Mouse (Mus musculus) CD4-positive helper T cell, adult 2 months (primary cell): ENCODE data around the gene Eps8.

Experiments used
- DNase-seq: peaks from one replicate; pipeline ENCODE4 v3.0.0-alpha.2; 2012; ENCODE audit warnings: low read depth, missing footprints, low spot score

The Eps8 gene

GRCm38 (mm10) chr6:137654776-137655175, at the start of gene Eps8:
Gene Eps8 (minus strand): TSS chr6:137654876.
- DNase-seq = no peak

GRCm38 (mm10) chr6:137703431-137703830, 48.8 kb upstream of the Eps8 start:
- no peak for DNase-seq

- DNase-seq = no peak
Measured at GRCm38 (mm10) chr6:137702918-137703317, 48.2 kb upstream of the Eps8 start.

GRCm38 (mm10) chr6:137702186-137702585, 47.5 kb upstream of the Eps8 start:
- DNase-seq = no peak

- no peak for DNase-seq
Measured at GRCm38 (mm10) chr6:137699434-137699833, 44.8 kb upstream of the Eps8 start.

- DNase-seq = no peak
Measured at GRCm38 (mm10) chr6:137696445-137697204, 41.9 kb upstream of the Eps8 start.

- DNase-seq = no peak
Measured at GRCm38 (mm10) chr6:137695046-137695445, 40.4 kb upstream of the Eps8 start.

- no peak for DNase-seq
Measured at GRCm38 (mm10) chr6:137694310-137694709, 39.6 kb upstream of the Eps8 start.

- DNase-seq = no peak
Measured at GRCm38 (mm10) chr6:137690550-137691119, 36.0 kb upstream of the Eps8 start.

GRCm38 (mm10) chr6:137688506-137689105, 33.9 kb upstream of the Eps8 start:
- no peak for DNase-seq

GRCm38 (mm10) chr6:137688079-137688478, 33.4 kb upstream of the Eps8 start:
- DNase-seq = no peak

- DNase-seq = no peak
Measured at GRCm38 (mm10) chr6:137687667-137688066, 33.0 kb upstream of the Eps8 start.

GRCm38 (mm10) chr6:137682629-137683028, 28.0 kb upstream of the Eps8 start:
- no peak for DNase-seq

- no peak for DNase-seq
Measured at GRCm38 (mm10) chr6:137681000-137681399, 26.3 kb upstream of the Eps8 start.

GRCm38 (mm10) chr6:137676581-137676980, 21.9 kb upstream of the Eps8 start:
- DNase-seq = no peak

GRCm38 (mm10) chr6:137675556-137675955, 20.9 kb upstream of the Eps8 start:
- no peak for DNase-seq

GRCm38 (mm10) chr6:137673301-137673700, 18.6 kb upstream of the Eps8 start:
- no peak for DNase-seq

- DNase-seq = no peak
Measured at GRCm38 (mm10) chr6:137671561-137671960, 16.9 kb upstream of the Eps8 start.

- no peak for DNase-seq
Measured at GRCm38 (mm10) chr6:137670820-137671219, 16.1 kb upstream of the Eps8 start.

GRCm38 (mm10) chr6:137669876-137670275, 15.2 kb upstream of the Eps8 start:
- DNase-seq = no peak

GRCm38 (mm10) chr6:137669433-137669832, 14.8 kb upstream of the Eps8 start:
- no peak for DNase-seq

GRCm38 (mm10) chr6:137668331-137668730, 13.7 kb upstream of the Eps8 start:
- no peak for DNase-seq

GRCm38 (mm10) chr6:137667665-137668064, 13.0 kb upstream of the Eps8 start:
- no peak for DNase-seq
